ENCODE assay signal across 8 mouse cellular contexts in the genomic region with DNA sequence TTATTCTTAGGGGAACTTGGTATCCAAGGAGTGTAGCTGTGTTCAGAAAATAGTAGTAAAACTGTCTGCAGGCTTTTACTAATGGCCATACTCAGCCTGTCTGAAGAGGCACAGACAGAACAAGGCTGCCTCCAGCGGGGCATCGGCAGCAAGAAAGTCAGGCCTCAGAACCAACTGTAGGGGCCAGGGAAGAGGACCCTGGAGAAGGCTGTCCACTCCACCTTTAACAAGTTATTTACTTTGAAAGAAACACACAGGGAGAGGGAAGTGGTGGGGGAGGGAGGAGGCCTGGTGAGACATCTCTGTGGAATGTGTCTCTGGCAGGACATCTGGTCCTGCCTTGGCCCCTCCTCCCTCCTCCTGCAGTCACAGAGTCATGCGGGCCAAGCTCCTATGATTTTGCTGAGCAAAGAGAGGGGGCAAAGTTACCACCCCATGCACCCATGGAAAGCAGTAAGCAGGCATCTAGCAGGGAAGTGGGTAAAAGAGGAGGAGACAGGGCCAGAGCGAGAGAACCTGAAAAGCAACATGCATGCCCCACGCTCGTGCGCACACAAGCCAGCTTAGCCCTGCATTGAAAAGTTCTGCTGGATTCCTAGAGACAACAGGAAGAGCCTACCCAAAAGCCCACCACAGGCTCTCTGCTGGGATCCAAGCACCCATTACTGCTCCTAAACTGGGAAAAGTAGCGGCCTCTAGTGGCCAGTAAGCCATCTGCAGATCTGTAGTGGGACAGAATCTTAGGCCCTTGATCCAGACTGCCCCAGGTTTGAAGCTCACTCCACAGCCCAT. TPM values are rescaled to one million over a fixed set of nuclear protein-coding genes. Genes with fewer than 3 reads are reported as not detected.
DNase-seq lines count a peak whose midpoint lies in the region; ATAC-seq and TF ChIP-seq lines count a peak whose summit lies in the region.

No protein-coding gene starts in this region.

- no peak overlapping the region for H3K4me3 ChIP-seq in hindbrain, embryonic 12.5 days
- no peak overlapping the region for H3K4me3 ChIP-seq in left cerebral cortex, adult 2 months
- H3K4me3 ChIP-seq in macrophage (ENCODE audit: inconsistent target): no peak overlapping the region

- 25% methylated on average over 7 of the region's 8 CpGs for WGBS in hindbrain, embryonic 12.5 days
- WGBS in macrophage (ENCODE audit: missing documents): 22% methylated on average over 8 of the region's 8 CpGs

- peak overlapping the region; percentile 18; the same call in 1 of the 2 replicates for H3K9ac ChIP-seq in hindbrain, embryonic 12.5 days

- intact Hi-C loops in left cerebral cortex, adult 2 months (cut with DNase I): no loop called here

- peak overlapping the region; percentile 66 for H3K27ac ChIP-seq in hindbrain, embryonic 12.5 days
- H3K27ac ChIP-seq in left cerebral cortex, adult 2 months: peak overlapping the region; percentile 83
- peak overlapping the region; percentile 98 for H3K27ac ChIP-seq in macrophage

- H3K9me3 ChIP-seq in hindbrain, embryonic 12.5 days (replicated peaks): no peaks in the 10 kb centered on the region

- peak; percentile 96 for DNase-seq in R1 (ENCODE audit: low read depth, low spot score)
- DNase-seq in cerebellum, adult 9-10 months: peak; percentile 72
- DNase-seq in forelimb bud, embryonic 11.5 days (ENCODE audit: low read depth, low spot score): peak; percentile 79
- DNase-seq in left cerebral cortex, adult 2 months (ENCODE audit: extremely low spot score in 1 of 2, low spot score in 2 of 2): peak; percentile 38 to 49
- peak; percentile 53 for DNase-seq in right cerebral cortex, adult 18-20 months
- DNase-seq in urinary bladder, postnatal 36 days (ENCODE audit: low spot score in 2 of 2): peak; percentile 77 to 85

- peaks cover 19% of the 10 kb centered on the region; the same call in 1 of the 2 replicates for H3K36me3 ChIP-seq in hindbrain, embryonic 12.5 days
- H3K36me3 ChIP-seq in macrophage (ENCODE audit: inconsistent target): no peaks in the 10 kb centered on the region

- peaks cover 38% of the 10 kb centered on the region for H3K4me1 ChIP-seq in hindbrain, embryonic 12.5 days

- H3K4me2 ChIP-seq in hindbrain, embryonic 12.5 days (replicated peaks): no peak overlapping the region

- ATAC-seq in hindbrain, embryonic 12.5 days (ENCODE audit: low FRiP score): no peak

- no peaks in the 10 kb centered on the region for H3K27me3 ChIP-seq in hindbrain, embryonic 12.5 days

- H3K79me2 ChIP-seq in macrophage (ENCODE audit: inconsistent target): peaks cover 67% of the 10 kb centered on the region

- peak; percentile 90 for TF ChIP-seq CTCF in left cerebral cortex, adult 2 months (IDR thresholded peaks at IDR 0.05)

RNA-seq across cellular contexts. Expression of a gene that starts 12.2 kb away (rescaled TPM):
- polyA plus RNA-seq in hindbrain, embryonic 12.5 days (2016; fragmentation: Nextera tagmentation; extraction: Ambion mirVana): 0.65 and 1.2 TPM in 2 replicates
- total RNA-seq in left cerebral cortex, adult 2 months (2021): 1 to 10 TPM; 6.8 to 7.7 TPM
- 1 to 10 TPM in 21 of 26 experiments, under 1 TPM in 5; 0.40 to 8.2 (median 3.2) TPM for total RNA-seq in macrophage (2018; cell fraction: chromatin; rRNA removed)
- 1 to 10 TPM in 13 of 26 experiments, under 1 TPM in 13; 0.22 to 4.1 (median 1.2) TPM for total RNA-seq in macrophage (2018; cell fraction: cytosol; rRNA removed)
- total RNA-seq in macrophage (2018; cell fraction: nucleus; rRNA removed): 1 to 10 TPM in 21 of 26 experiments, under 1 TPM in 5; 0.21 to 9.6 (median 2.3) TPM
- polyA plus RNA-seq in macrophage (2018): 0.38 to 3.1 TPM (median 1.9 TPM) in 3 replicates

RNA-seq across cellular contexts. Expression of a gene that starts 16.9 kb away (rescaled TPM):
- polyA plus RNA-seq in hindbrain, embryonic 12.5 days (2016; fragmentation: Nextera tagmentation; extraction: Ambion mirVana): 86.4 TPM in 2 replicates
- 10 to 100 TPM; 52.7 to 60.9 TPM for total RNA-seq in left cerebral cortex, adult 2 months (2021)
- 1,000 to 10,000 TPM in 10 of 26 experiments, 100 to 1,000 TPM in 16; 471 to 2,042 (median 842) TPM for total RNA-seq in macrophage (2018; cell fraction: chromatin; rRNA removed)
- total RNA-seq in macrophage (2018; cell fraction: cytosol; rRNA removed): 1,000 to 10,000 TPM in 4 of 26 experiments, 100 to 1,000 TPM in 22; 492 to 1,133 (median 611) TPM
- total RNA-seq in macrophage (2018; cell fraction: nucleus; rRNA removed): 1,000 to 10,000 TPM in 21 of 26 experiments, 100 to 1,000 TPM in 5; 701 to 2,394 (median 1,238) TPM
- polyA plus RNA-seq in macrophage (2018): 251 to 507 TPM (median 488 TPM) in 3 replicates

RNA-seq across cellular contexts. Expression of a gene that starts 50.7 kb away (rescaled TPM):
- polyA plus RNA-seq in hindbrain, embryonic 12.5 days (2016; fragmentation: Nextera tagmentation; extraction: Ambion mirVana): 91.3 and 97.5 TPM in 2 replicates
- 100 to 1,000 TPM; 349 to 358 TPM for total RNA-seq in left cerebral cortex, adult 2 months (2021)
- total RNA-seq in macrophage (2018; cell fraction: chromatin; rRNA removed): 100 to 1,000 TPM; 114 to 467 (median 312) TPM
- 100 to 1,000 TPM in 22 of 26 experiments, 10 to 100 TPM in 4; 85.2 to 121 (median 110) TPM for total RNA-seq in macrophage (2018; cell fraction: cytosol; rRNA removed)
- total RNA-seq in macrophage (2018; cell fraction: nucleus; rRNA removed): 100 to 1,000 TPM; 134 to 367 (median 267) TPM
- 79.1 to 122 TPM (median 121 TPM) in 3 replicates for polyA plus RNA-seq in macrophage (2018)

Comparison
In these comparisons a context has a peak if more than half of its experiments do, and no peak if none do; other contexts are left out.
1. DNase-seq: peak in every context shown above with its lines; median percentile 96 in R1; 81 in urinary bladder, postnatal 36 days; 79 in forelimb bud, embryonic 11.5 days; 72 in cerebellum, adult 9-10 months; 53 in right cerebral cortex, adult 18-20 months; 44 in left cerebral cortex, adult 2 months.